Mouse (Mus musculus): Measurements from ENCODE around the gene Atpaf1. TPM values are rescaled to one million over a fixed set of nuclear protein-coding genes. Genes with fewer than 3 reads are reported as not detected.

Gene Atpaf1
- polyA plus RNA-seq, 1 experiment from 2014 or later: 51.1 TPM

- no peak for DNase-seq (ENCODE audit: low spot score)
These were observed 62.8 kb downstream of the Atpaf1 start for GRCm38 (mm10) chr4:115847377-115847776.

DNA sequence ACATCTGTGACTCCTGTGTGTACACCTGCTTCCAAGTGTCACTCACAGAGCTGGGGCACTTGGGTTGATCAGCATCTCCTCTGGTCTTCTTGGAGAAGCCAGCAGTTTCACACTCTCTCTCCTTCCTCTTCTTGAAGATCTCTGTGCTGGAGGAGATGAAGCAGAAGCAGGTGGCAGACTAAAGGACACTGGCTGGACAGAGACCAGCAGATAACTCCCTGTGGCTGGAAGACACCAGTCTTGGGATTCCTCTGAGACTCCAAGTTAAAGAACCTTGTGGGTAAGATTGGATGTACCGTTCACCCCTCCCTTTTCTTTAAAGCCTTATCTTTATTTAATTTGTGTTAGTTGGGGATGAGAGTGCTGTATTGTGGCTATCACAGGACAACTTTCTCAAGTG is 63.5 kb downstream of the Atpaf1 start:
- DNase-seq (ENCODE audit: low spot score): no peak

- DNase-seq (ENCODE audit: low spot score): no peak
These were observed 64.5 kb downstream of the Atpaf1 start for GRCm38 (mm10) chr4:115848990-115849677.

- no peak for DNase-seq (ENCODE audit: low spot score)
These were observed 65.5 kb downstream of the Atpaf1 start for GRCm38 (mm10) chr4:115850111-115850510.

- DNase-seq (ENCODE audit: low spot score): no peak
These were observed 66.0 kb downstream of the Atpaf1 start for GRCm38 (mm10) chr4:115850631-115851030.

DNA sequence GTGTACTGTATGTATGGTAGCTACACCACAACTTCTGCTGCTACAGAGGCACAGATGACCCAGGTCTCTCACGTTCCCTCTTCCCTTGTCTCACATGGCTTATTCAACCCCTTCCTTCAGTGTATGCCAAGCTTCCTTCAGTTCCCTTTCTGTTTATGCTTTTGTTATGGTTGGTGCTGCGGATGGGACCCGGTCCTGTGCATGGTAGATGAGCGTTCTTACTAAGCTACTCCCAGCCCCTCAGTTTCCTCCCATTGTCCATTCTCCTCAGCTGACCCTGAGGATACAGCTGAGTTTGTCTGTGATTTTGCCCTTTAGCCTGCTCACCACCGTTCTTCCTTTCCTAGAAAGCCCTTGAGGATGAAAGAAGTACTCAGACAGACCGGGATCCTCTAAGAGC is 67.0 kb downstream of the Atpaf1 start:
- no peak for DNase-seq (ENCODE audit: low spot score)

- no peak for DNase-seq (ENCODE audit: low spot score)
These were observed 70.5 kb downstream of the Atpaf1 start for GRCm38 (mm10) chr4:115855100-115855499.

- no peak for DNase-seq (ENCODE audit: low spot score)
These were observed 71.0 kb downstream of the Atpaf1 start for GRCm38 (mm10) chr4:115855609-115856008.

DNA sequence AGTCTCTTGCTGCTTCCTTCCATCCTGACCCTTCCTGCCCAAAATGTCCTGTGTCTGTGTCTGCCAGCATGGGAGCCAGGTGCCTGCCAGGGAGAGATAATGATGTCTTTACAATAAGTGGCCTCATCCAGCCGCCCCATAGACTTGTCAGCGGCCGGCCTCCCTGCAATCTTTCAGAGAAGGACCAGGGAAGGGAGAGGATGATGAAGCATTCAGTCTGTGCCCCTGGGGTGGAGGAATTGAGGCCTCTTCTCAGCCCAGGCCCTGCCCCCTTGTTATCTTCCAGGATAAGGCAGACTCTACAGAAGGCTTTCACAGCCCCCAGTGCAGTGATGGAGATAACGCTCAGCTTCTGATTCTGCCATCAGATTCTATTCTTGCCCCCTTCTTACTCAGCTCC is 71.7 kb downstream of the Atpaf1 start:
- no peak for DNase-seq (ENCODE audit: low spot score)

DNA sequence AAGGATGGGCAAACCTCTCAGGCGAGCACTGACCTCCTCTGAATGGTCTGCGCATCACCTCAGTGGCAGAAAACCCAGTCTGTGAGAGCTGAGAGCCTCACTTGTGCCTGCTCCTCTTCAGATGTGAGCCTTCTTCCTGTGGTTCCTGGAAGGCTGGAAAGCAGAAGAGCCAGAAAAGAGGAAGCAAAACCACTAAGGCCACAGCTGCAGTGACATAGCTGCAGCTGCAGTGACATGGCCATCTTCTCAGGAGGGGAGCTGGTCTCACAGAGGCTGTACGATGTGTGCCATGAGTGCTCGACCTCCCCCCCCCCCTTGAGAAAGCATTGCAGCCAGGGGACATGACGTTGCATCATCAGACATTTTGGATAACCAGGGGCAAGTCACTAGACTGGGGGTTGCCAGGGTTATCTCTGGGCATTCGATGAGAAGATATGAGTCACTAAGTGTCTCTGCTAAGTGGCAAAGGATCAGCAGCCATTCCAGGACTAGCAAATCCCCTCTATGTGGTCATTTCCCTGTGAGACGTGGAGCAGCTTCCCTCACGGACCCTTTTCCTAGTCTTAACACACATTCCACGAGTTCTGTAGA is 72.8 kb downstream of the Atpaf1 start:
- DNase-seq (ENCODE audit: low spot score): no peak

- no peak for DNase-seq (ENCODE audit: low spot score)
These were observed 78.7 kb downstream of the Atpaf1 start for GRCm38 (mm10) chr4:115863352-115863751.

- no peak for DNase-seq (ENCODE audit: low spot score)
These were observed 79.3 kb downstream of the Atpaf1 start for GRCm38 (mm10) chr4:115863880-115864279.

Other genes with a start within 250 kb of the Atpaf1 start
- not detected in 2 replicates for gene Cyp4a31, start 221.2 kb upstream of the Atpaf1 start, polyA plus RNA-seq (2015; fragmentation: Nextera tagmentation; extraction: Ambion mirVana)
- not detected in 2 replicates for gene Cyp4a32, start 183.8 kb upstream of the Atpaf1 start, polyA plus RNA-seq (2015; fragmentation: Nextera tagmentation; extraction: Ambion mirVana)
- 3.4 and 3.5 TPM in 2 replicates for gene Cyp4b1, start 137.1 kb upstream of the Atpaf1 start, polyA plus RNA-seq (2015; fragmentation: Nextera tagmentation; extraction: Ambion mirVana)
- 24.5 and 28.3 TPM in 2 replicates for gene Efcab14, start 47.1 kb upstream of the Atpaf1 start, polyA plus RNA-seq (2015; fragmentation: Nextera tagmentation; extraction: Ambion mirVana)
- 0.27 and 0.35 TPM in 2 replicates for gene Tex38, start 3.8 kb upstream of the Atpaf1 start, polyA plus RNA-seq (2015; fragmentation: Nextera tagmentation; extraction: Ambion mirVana)
- gene Mob3c, start 43.3 kb downstream of the Atpaf1 start, polyA plus RNA-seq (2015; fragmentation: Nextera tagmentation; extraction: Ambion mirVana): 8.5 and 9.4 TPM in 2 replicates
- 41.3 and 42.5 TPM in 2 replicates for gene Mknk1, start 54.4 kb downstream of the Atpaf1 start, polyA plus RNA-seq (2015; fragmentation: Nextera tagmentation; extraction: Ambion mirVana)
- not detected in 2 replicates for gene Kncn, start 99.6 kb downstream of the Atpaf1 start, polyA plus RNA-seq (2015; fragmentation: Nextera tagmentation; extraction: Ambion mirVana)
- gene 6430628N08Rik, start 105.9 kb downstream of the Atpaf1 start, polyA plus RNA-seq (2015; fragmentation: Nextera tagmentation; extraction: Ambion mirVana): not detected in 2 replicates
- gene Dmbx1, start 155.1 kb downstream of the Atpaf1 start, polyA plus RNA-seq (2015; fragmentation: Nextera tagmentation; extraction: Ambion mirVana): 0.04 and 0.05 TPM in 2 replicates
- gene Faah, start 233.1 kb downstream of the Atpaf1 start, polyA plus RNA-seq (2015; fragmentation: Nextera tagmentation; extraction: Ambion mirVana): 3.9 and 4.7 TPM in 2 replicates

Measured in thymus, postnatal 0 days (tissue).